Mouse (Mus musculus): ENCODE results near the gene Dcdc2c.
A peak's percentile ranks its signal among the peaks of the same experiment; 100 is the strongest.

Gene Dcdc2c

DNA sequence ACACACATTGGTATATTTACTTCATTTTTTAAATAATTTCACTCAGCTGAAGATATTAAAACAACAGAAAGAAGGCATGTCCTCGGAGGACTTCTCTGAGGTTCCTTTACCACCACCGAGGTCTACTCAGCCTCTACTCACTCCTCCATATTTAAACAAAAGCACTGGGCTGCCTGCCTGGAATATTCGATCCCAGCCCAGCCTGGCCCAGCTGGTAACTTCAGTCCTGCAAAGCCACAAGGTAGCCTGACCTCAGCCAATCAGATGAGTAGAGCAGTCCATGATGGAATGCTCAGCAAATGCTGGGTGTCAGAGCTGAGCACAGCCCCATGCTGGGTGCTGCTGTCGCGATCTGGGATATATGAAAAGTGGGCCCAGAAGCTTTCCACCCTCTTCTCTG is 115.7 kb downstream of the Dcdc2c start:
- DNase-seq, result no peak

- DNase-seq, result no peak
Observed at GRCm38 (mm10) chr12:28432729-28433067, 119.5 kb downstream of the Dcdc2c start.

GRCm38 (mm10) chr12:28431832-28432728 is 120.1 kb downstream of the Dcdc2c start:
- peak; percentile 91 for DNase-seq

- DNase-seq, result no peak
Observed at GRCm38 (mm10) chr12:28429856-28430255, 122.3 kb downstream of the Dcdc2c start.

- DNase-seq, result no peak
Observed at GRCm38 (mm10) chr12:28416957-28417356, 135.2 kb downstream of the Dcdc2c start.

GRCm38 (mm10) chr12:28407656-28408405 is 144.4 kb downstream of the Dcdc2c start:
- peak; percentile 69 for DNase-seq

GRCm38 (mm10) chr12:28402256-28402655 is 149.9 kb downstream of the Dcdc2c start:
- no peak for DNase-seq

DNA sequence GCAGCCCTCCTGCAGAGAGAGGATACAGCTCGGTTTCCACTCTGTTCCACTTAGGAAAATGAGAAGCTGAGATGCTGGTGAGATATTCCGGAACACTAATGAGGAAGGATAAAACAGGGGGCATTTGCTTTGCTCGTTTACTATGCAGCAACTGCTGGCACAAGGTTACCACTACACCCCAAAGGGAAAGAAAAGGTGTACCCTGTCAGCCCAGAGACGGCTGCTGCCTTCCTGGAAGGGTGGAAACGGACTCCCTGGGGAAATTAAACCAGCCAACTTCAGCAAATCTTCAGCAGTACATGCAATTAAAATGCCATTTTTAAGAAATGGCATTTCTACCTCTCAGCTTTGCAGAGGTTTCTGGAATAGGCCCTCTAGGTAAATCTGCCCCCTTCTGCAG is 150.8 kb downstream of the Dcdc2c start:
- no peak for DNase-seq

GRCm38 (mm10) chr12:28392129-28392528 is 160.1 kb downstream of the Dcdc2c start:
- DNase-seq, result no peak
